Mouse (Mus musculus) embryonic facial prominence, embryonic 15.5 days (tissue): ENCODE data around the gene Cd52. TPM values are rescaled to one million over a fixed set of nuclear protein-coding genes. Genes with fewer than 3 reads are reported as not detected.

Source experiments
- ATAC-seq: fragments of 200-750 bp; cut with Nextera tagmentation; 2 replicates; pipeline ENCODE4 v1.8.0; 2017; ENCODE audit warnings: low read depth, moderate TSS enrichment; ENCODE audit not compliant: insufficient number of reproducible peaks, low FRiP score, low TSS enrichment
- H3K27ac ChIP-seq: fragments of 300-500 bp; sonication (generic); replicated peaks from 2 replicates; pipeline ENCODE4 v1.5.1; 2015; ENCODE audit warnings: mild to moderate bottlenecking, inconsistent platforms
- H3K27me3 ChIP-seq: fragments of 300-500 bp; sonication (generic); 2 replicates; pipeline ENCODE4 v1.6.1; 2015; ENCODE audit warnings: inconsistent platforms
- H3K36me3 ChIP-seq: fragments of 300-500 bp; sonication (generic); 2 replicates; pipeline ENCODE4 v1.6.1; 2015; ENCODE audit warnings: mild to moderate bottlenecking, inconsistent platforms
- H3K4me1 ChIP-seq: fragments of 300-500 bp; sonication (generic); 2 replicates; pipeline ENCODE4 v1.6.1; 2015; ENCODE audit warnings: inconsistent platforms
- H3K4me2 ChIP-seq: fragments of 300-500 bp; sonication (generic); replicated peaks from 2 replicates; pipeline ENCODE4 v1.6.1; 2015; ENCODE audit warnings: mild to moderate bottlenecking, inconsistent platforms
- H3K4me3 ChIP-seq: fragments of 300-500 bp; sonication (generic); replicated peaks from 2 replicates; pipeline ENCODE4 v1.5.1; 2015; ENCODE audit warnings: mild to moderate bottlenecking, inconsistent platforms
- H3K9ac ChIP-seq: fragments of 300-500 bp; sonication (generic); 2 replicates; pipeline ENCODE4 v1.6.1; 2015; ENCODE audit warnings: inconsistent platforms
- H3K9me3 ChIP-seq: fragments of 300-500 bp; sonication (generic); replicated peaks from 2 replicates; pipeline ENCODE4 v1.6.1; 2016; ENCODE audit warnings: inconsistent platforms
- WGBS: fragments of 180-500 bp; shearing (Covaris S2); methylation state at CpG from one replicate; pipeline ENCODE4 v1.1.7; 2015; 5-methylcytosine and 5-hydroxymethylcytosine counted together
- polyA plus RNA-seq: library from polyadenylated mRNA; unstranded; fragments of >200 nt; fragmentation: Nextera tagmentation; extraction: Ambion mirVana; gene quantifications from 2 replicates; pipeline ENCODE4 v1.2.1, GENCODE M21; 2015

Cd52 gene
- polyA plus RNA-seq, 1 experiment from 2014 or later = 17.9 TPM

DNA sequence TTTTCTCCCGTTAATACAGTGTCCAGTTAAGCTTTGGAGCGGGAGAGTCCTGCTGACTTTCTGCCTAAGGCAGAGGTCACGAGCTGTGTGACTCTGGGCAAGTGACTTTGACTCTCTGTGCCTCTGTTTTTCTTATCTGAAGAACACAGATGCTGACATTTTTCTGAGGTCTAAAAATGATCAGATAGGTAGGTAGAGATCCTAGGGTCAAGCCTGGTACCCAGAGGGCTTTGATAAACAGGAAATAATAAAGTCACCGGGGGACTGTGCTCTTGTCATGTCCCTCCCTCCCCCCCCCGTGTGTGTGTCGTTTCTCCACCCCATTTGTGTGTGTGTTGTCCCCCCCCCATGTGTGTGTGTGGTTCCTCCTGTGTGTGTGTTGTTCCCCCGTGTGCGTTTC, 32.3 kb downstream of the Cd52 start:
- 0 out of 2 replicates have a peak overlapping the region, but pooled peaks have one; percentile 1 for H3K4me2 ChIP-seq
- no peak overlapping the region for H3K27ac ChIP-seq
- H3K9me3 ChIP-seq = no peaks in the 10 kb centered on the region
- H3K27me3 ChIP-seq = peaks cover 13% of the 10 kb centered on the region
- H3K9ac ChIP-seq = no peak overlapping the region
- no peaks in the 10 kb centered on the region for H3K36me3 ChIP-seq
- H3K4me1 ChIP-seq = peaks cover 19% of the 10 kb centered on the region; the same call in 1 of the 2 replicates
- no peak for ATAC-seq
- H3K4me3 ChIP-seq = no peak overlapping the region
- 49% methylated on average over 8 of the region's 8 CpGs for WGBS

DNA sequence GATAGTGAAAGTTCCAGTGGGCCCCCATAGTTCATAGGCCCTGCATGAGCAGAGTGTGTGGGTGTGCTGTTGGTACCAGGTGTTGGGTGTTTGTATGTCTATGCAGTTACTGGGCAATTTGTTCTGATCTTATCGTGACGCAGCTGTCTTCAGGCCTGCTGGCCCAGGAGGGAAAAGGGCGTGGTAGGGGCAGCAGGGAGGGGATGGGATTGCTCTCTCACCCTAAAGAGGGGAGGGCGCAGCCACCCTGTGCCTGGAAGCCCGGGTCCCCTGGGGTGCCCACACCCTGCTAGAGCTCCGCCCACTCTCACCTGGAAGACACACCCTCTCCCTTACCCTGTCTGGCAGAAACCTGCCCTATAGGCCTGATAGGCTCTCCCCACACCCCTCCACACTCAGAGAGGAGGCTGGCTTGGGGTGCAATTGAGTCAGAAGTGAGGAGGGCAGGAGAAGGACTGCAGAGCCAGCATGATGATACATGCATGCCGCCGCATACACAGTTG, 32.9 kb downstream of the Cd52 start:
- H3K9ac ChIP-seq = no peak overlapping the region
- H3K36me3 ChIP-seq = no peaks in the 10 kb centered on the region
- no peaks in the 10 kb centered on the region for H3K9me3 ChIP-seq
- WGBS = 45% methylated on average over 8 of the region's 8 CpGs
- no peak overlapping the region for H3K4me3 ChIP-seq
- H3K27me3 ChIP-seq = peaks cover 13% of the 10 kb centered on the region
- ATAC-seq = peak; percentile 30; the same call in 1 of the 2 replicates
- peaks cover 19% of the 10 kb centered on the region; the same call in 1 of the 2 replicates for H3K4me1 ChIP-seq
- H3K4me2 ChIP-seq = peak overlapping the region; percentile 1; the same call in 1 of the 2 replicates
- 0 out of 2 replicates have a peak overlapping the region, but pooled peaks have one; percentile 39 for H3K27ac ChIP-seq

DNA sequence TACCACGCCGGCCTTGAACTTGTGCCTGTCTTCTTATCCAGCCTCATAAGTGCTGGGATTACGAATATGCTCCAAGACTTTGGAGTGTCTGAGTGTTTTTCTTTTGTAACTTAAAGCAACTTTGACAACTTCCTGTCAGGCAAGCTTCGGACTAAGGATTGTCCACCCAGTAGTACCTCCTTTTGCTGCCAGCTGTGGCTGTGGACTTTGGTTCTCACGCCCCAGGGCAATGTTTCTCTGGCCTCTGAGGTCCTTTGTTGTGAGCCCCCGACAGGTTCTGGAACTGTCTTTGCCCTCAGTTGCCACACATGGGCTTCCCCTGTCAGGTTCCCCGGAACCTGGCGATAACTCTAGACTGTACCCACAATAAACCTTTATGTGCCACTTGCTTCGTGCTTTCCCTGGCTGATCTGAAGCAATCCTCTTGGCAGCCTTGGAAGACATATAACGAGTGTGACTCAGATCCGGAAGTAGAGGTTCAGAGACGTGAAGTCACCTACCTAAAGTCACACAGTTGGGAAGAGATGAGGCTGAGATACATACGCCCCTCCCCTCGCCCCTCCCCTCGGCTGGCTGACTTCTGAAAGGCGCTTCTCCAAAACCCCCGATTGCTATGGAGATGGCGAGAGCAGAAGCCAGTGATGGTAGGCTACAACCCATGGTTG, 33.6 kb downstream of the Cd52 start:
- H3K4me3 ChIP-seq = no peak overlapping the region
- no peak overlapping the region for H3K4me2 ChIP-seq
- no peak overlapping the region for H3K9ac ChIP-seq
- no peaks in the 10 kb centered on the region for H3K36me3 ChIP-seq
- 60% methylated on average over 18 of the region's 18 CpGs for WGBS
- peaks cover 19% of the 10 kb centered on the region; the same call in 1 of the 2 replicates for H3K4me1 ChIP-seq
- H3K27me3 ChIP-seq = peaks cover 13% of the 10 kb centered on the region
- no peak for ATAC-seq
- H3K9me3 ChIP-seq = no peaks in the 10 kb centered on the region
- H3K27ac ChIP-seq = 0 out of 2 replicates have a peak overlapping the region, but pooled peaks have one; percentile 39

DNA sequence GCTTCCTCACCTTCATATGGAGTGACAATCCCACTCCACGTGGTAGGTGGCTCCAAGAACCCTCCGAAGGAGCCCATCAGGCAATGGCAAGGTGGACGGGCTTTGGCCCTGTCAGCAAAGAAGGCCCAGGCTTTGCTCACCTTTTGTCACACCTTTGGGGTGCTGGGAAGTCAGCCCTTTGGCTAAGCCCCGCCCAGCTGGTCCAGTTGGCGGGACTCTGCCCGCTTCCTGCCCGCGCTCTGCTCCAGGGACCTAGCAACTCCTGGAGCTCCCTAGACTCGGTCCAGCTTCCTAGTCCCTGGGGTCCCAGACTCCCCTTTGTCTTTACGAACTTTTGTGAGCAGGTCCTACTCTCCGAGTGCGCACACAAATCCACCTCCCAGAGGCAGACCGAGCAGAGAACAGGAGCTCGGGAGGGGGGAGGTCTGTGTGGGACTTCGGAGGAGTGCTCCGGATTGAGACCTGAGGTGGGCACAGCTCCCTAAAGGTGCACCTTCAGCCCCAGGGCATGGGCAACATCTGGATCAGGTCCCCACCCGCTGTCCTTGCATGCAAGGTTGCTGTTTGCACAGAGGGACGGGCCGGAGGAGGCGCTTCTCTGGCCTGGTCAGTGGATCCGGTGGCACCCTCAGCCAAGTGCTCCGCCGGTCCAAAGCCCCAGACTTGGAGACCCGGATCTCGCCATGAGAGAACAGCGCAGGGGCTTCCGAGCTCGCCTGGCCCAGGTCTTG, 34.6 kb downstream of the Cd52 start, which contains the start of gene Crybg2:
Gene Crybg2, plus strand, starts transcription at position 681 of the 731 bp plus-strand sequence.
- 49% methylated on average over 28 of the region's 28 CpGs for WGBS
- Histone ChIP-seq H3K9ac (no peak within 1 kb of the TSS), H3K4me3 (no peak within 1 kb of the TSS), H3K36me3 (no peaks in the 10 kb centered on the region), H3K27me3 (peaks cover 7% of the 10 kb centered on the region), H3K4me2 (no peak within 1 kb of the TSS), H3K27ac (0 out of 2 replicates have a peak within 1 kb of the TSS, but pooled peaks have one; percentile 39), H3K9me3 (no peaks in the 10 kb centered on the region), H3K4me1 (peaks cover 15% of the 10 kb centered on the region; the same call in 1 of the 2 replicates)
- no peak for ATAC-seq

DNA sequence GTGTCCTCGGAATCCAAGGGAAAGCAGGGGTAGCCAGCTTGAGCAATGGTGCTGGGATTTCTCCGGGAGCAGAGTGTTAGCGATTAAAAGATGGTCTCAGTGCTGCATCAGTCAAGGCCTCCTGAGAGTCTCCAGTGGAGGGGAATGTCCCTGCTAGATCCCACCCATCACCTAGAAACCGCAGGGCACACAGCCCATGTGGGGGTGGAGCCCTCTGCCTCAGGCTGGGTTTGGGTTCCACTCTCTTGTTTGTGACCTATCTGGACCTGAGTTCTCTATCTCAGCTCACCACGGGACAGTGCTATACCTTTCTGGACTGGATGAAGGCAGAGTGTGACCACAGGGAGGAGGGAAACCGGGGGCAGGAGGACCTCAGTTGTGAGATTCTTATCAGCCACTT, 36.0 kb downstream of the Cd52 start:
- H3K4me2 ChIP-seq = no peak overlapping the region
- H3K27me3 ChIP-seq = no peaks in the 10 kb centered on the region; the same call in 1 of the 2 replicates
- H3K9ac ChIP-seq = no peak overlapping the region
- H3K4me1 ChIP-seq = peaks cover 13% of the 10 kb centered on the region; the same call in 1 of the 2 replicates
- H3K9me3 ChIP-seq = no peaks in the 10 kb centered on the region
- 77% methylated on average over 6 of the region's 6 CpGs for WGBS
- H3K27ac ChIP-seq = no peak overlapping the region
- H3K4me3 ChIP-seq = no peak overlapping the region
- H3K36me3 ChIP-seq = no peaks in the 10 kb centered on the region
- no peak for ATAC-seq

DNA sequence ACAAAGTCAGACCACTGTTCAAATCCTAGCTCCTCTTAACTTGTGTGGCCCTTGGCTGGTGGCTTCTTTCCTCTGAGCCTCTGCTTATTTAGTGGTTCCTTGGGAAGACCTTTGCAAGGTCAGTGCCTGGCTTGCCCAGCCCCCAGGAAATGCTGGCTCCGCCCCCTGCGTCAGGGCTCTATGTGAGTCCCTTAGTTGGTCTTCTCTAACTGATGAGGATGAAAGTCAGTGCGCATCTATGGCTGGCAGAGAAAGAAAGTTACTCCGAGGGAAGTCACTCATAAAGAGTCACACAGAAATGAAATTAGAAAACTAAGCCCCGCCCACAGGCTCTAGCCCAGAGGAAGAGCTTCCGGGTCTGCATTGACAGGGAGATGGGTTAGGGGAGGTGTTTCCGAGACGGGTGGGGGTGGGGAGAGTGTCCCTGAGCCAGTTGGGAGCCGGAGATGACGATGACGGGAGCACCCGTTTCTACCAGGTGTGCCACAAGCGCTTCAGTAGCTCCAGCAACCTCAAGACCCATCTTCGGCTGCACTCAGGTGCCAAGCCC, 36.6 kb downstream of the Cd52 start:
- WGBS = 27% methylated on average over 14 of the region's 14 CpGs
- 0 out of 2 replicates have a peak overlapping the region, but pooled peaks have one; percentile 10 for H3K4me2 ChIP-seq
- H3K9me3 ChIP-seq = no peaks in the 10 kb centered on the region
- ATAC-seq = no peak
- H3K9ac ChIP-seq = no peak overlapping the region
- H3K36me3 ChIP-seq = no peaks in the 10 kb centered on the region
- peaks cover 13% of the 10 kb centered on the region; the same call in 1 of the 2 replicates for H3K4me1 ChIP-seq
- H3K27me3 ChIP-seq = no peaks in the 10 kb centered on the region; the same call in 1 of the 2 replicates
- H3K4me3 ChIP-seq = no peak overlapping the region
- no peak overlapping the region for H3K27ac ChIP-seq

DNA sequence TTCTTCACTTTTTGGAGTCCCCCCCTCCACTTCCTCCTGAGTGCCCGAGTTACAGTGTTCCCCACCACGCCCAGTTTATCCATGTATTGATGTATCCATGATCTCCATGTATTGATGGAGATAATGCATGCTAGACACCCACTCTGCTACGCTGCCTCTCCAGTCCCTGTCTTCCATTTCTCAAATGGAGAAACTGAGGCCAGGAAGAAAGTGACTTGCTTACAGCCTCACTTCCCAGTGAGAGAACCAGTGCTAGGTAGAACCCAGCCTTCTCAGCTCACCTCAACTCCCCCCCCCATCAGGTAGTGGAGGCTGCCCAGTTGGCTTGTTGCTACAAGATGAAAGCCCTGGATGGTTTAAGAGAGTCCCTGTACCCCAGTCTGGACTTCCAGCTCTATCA, 41.3 kb downstream of the Cd52 start, which contains the start of gene Zfp683:
Gene Zfp683, plus strand, starts transcription at position 301 of the 400 bp plus-strand sequence.
- WGBS = 84% methylated on average over 3 of the region's 3 CpGs
- Histone ChIP-seq H3K27me3 (no peaks in the 10 kb centered on the region), H3K9ac (no peak within 1 kb of the TSS), H3K9me3 (no peaks in the 10 kb centered on the region), H3K4me3 (no peak within 1 kb of the TSS), H3K36me3 (no peaks in the 10 kb centered on the region), H3K4me2 (no peak within 1 kb of the TSS), H3K4me1 (peaks cover 16% of the 10 kb centered on the region), H3K27ac (no peak within 1 kb of the TSS)
- ATAC-seq = no peak

DNA sequence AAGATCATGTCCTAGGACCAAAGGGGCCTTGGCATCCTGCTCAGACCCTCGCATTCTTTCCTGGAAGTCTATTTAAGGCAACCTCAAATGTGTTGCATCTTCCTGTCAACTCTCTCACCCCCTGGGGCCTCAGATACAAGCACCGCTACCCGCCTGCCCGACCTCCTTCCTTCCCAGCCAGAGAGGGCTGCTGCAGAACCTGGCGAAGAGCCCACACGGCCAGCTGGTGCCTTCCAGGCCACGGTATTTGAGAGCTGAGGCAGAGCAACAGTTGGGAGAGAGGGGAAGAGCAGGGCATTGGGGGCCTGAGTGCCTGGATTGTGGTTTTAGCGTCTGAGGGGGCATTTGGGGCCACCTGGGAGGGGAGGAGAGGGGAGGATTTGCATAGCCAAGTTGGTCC, 42.3 kb downstream of the Cd52 start:
- Histone ChIP-seq H3K9me3 (no peaks in the 10 kb centered on the region), H3K4me2 (no peak overlapping the region), H3K27me3 (no peaks in the 10 kb centered on the region), H3K27ac (no peak overlapping the region), H3K4me3 (no peak overlapping the region), H3K4me1 (peaks cover 16% of the 10 kb centered on the region), H3K9ac (no peak overlapping the region), H3K36me3 (no peaks in the 10 kb centered on the region)
- ATAC-seq = no peak
- 16% methylated on average over 8 of the region's 8 CpGs for WGBS

DNA sequence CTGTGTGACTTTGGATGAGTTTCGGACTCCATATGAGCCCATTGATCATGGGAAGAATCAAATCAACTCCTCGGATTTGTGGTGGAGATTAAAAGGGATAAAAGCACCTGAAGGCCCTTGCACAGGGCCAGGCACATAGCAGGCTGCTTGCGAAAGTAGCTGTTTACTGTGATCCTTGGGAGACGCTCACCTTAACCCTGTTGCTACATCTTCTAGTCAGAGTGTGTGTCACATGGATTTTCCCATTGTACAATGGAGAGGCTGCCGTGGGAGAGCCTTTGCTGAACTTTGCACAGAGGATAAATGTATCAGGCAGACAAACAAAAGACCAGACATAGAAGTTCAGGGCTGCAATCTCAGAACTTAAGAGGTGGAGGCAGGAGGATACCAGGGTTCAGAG, 43.0 kb downstream of the Cd52 start:
- H3K27me3 ChIP-seq = no peaks in the 10 kb centered on the region
- H3K27ac ChIP-seq = no peak overlapping the region
- no peak overlapping the region for H3K4me3 ChIP-seq
- 80% methylated on average over 5 of the region's 5 CpGs for WGBS
- H3K4me1 ChIP-seq = peaks cover 16% of the 10 kb centered on the region
- no peak for ATAC-seq
- H3K36me3 ChIP-seq = no peaks in the 10 kb centered on the region
- H3K4me2 ChIP-seq = no peak overlapping the region
- H3K9me3 ChIP-seq = no peaks in the 10 kb centered on the region
- H3K9ac ChIP-seq = no peak overlapping the region

DNA sequence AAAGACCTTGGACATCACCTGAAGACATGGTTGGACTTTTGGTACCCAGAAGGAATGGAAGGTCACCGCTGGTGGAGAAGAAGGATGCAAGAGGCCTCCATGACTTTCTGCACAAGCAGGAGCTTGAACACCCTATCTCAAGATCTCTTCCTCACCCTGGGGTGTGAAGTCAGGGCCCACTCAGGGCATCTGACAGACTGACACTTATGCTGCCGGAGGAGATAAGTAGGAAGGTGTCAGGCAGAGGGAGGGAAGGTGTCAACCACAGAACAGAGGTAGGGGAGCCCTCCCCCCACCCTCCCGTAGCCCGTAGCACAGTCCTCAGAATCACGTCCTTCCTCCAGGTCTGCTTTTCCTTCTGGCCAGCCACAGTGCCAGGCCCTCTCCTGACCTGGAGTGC, 47.2 kb downstream of the Cd52 start:
- Histone ChIP-seq H3K9ac (no peak overlapping the region), H3K36me3 (no peaks in the 10 kb centered on the region), H3K9me3 (no peaks in the 10 kb centered on the region), H3K4me3 (no peak overlapping the region), H3K27me3 (no peaks in the 10 kb centered on the region), H3K4me2 (no peak overlapping the region), H3K27ac (no peak overlapping the region), H3K4me1 (peaks cover 8% of the 10 kb centered on the region)
- 76% methylated on average over 5 of the region's 5 CpGs for WGBS
- ATAC-seq = no peak

DNA sequence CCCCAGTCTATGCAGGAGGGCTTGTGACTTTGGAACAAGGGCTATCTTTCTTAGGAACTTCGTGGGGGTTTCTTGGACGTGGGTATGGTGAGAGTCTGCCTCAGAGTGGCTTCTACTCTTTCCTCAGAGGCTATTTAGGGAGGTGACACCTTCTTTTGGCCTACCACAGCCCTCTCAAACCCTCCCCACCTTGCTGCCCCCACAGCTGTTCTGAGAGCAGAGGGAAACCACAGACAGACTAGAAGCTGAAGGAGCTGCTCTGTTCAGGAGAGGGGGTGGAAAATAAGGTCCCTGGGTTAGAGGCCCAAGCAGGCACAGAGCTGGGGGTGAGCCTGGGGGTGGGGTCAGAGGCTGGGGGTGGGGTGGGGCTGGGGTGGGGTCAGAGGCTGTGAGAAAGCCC, 51.8 kb downstream of the Cd52 start:
- Histone ChIP-seq H3K4me2 (no peak overlapping the region), H3K9me3 (no peaks in the 10 kb centered on the region), H3K27ac (no peak overlapping the region; the same call in 1 of the 2 replicates), H3K27me3 (no peaks in the 10 kb centered on the region), H3K36me3 (no peaks in the 10 kb centered on the region), H3K4me1 (0 out of 2 replicates have a peak, but pooled peaks cover 6% of the 10 kb centered on the region), H3K9ac (no peak overlapping the region), H3K4me3 (no peak overlapping the region)
- no peak for ATAC-seq
- 54% methylated on average over 2 of the region's 2 CpGs for WGBS
